Mouse (Mus musculus) forebrain, embryonic 16.5 days (tissue): ENCODE data around the gene Pbxip1. TPM values are rescaled to one million over a fixed set of nuclear protein-coding genes. Genes with fewer than 3 reads are reported as not detected.

Experiments used
- ATAC-seq: fragments of 200-750 bp; cut with Nextera tagmentation; 2 replicates; pipeline ENCODE4 v1.8.0; 2017; ENCODE audit warnings: mild to moderate bottlenecking, moderate library complexity
- H3K27ac ChIP-seq: fragments of 300-500 bp; sonication (generic); 2 replicates; pipeline ENCODE4 v1.5.1; 2014; ENCODE audit warnings: low read length, control low read depth
- H3K27me3 ChIP-seq: fragments of 300-500 bp; sonication (generic); replicated peaks from 2 replicates; pipeline ENCODE4 v1.6.1; 2014; ENCODE audit warnings: low read length; ENCODE audit not compliant: control insufficient read depth, insufficient read depth
- H3K36me3 ChIP-seq: fragments of 300-500 bp; sonication (generic); 2 replicates; pipeline ENCODE4 v1.6.1; 2014; ENCODE audit not compliant: control insufficient read depth, insufficient read depth
- H3K4me1 ChIP-seq: fragments of 300-500 bp; sonication (generic); replicated peaks from 2 replicates; pipeline ENCODE4 v1.6.1; 2014; ENCODE audit warnings: low read length; ENCODE audit not compliant: control insufficient read depth, insufficient read depth
- H3K4me2 ChIP-seq: fragments of 300-500 bp; sonication (generic); 2 replicates; pipeline ENCODE4 v1.6.1; 2014; ENCODE audit warnings: mild to moderate bottlenecking, low read length, control low read depth
- H3K4me3 ChIP-seq: fragments of 300-500 bp; sonication (generic); replicated peaks from 2 replicates; pipeline ENCODE4 v1.5.1; 2014; ENCODE audit warnings: mild to moderate bottlenecking, low read length, control low read depth
- H3K9ac ChIP-seq: fragments of 300-500 bp; sonication (generic); replicated peaks from 2 replicates; pipeline ENCODE4 v1.6.1; 2014; ENCODE audit warnings: low read depth, low read length, control low read depth
- H3K9me3 ChIP-seq: fragments of 300-500 bp; sonication (generic); 2 replicates; pipeline ENCODE4 v1.6.1; 2016; ENCODE audit warnings: low read length; ENCODE audit not compliant: control insufficient read depth
- WGBS: fragments of 180-500 bp; shearing (Covaris S2); extraction: QIAGEN DNeasy Blood & Tissue Kit; methylation state at CpG from one replicate; pipeline ENCODE4 v1.1.7; 2014; 5-methylcytosine and 5-hydroxymethylcytosine counted together
- polyA plus RNA-seq: library from polyadenylated mRNA; unstranded; fragments of >200 nt; fragmentation: Nextera tagmentation; extraction: Ambion mirVana; gene quantifications from 2 replicates; pipeline ENCODE4 v1.2.1, GENCODE M21; 2015

Gene Pbxip1
- polyA plus RNA-seq = 11.1 and 14.4 TPM in 2 replicates

DNA sequence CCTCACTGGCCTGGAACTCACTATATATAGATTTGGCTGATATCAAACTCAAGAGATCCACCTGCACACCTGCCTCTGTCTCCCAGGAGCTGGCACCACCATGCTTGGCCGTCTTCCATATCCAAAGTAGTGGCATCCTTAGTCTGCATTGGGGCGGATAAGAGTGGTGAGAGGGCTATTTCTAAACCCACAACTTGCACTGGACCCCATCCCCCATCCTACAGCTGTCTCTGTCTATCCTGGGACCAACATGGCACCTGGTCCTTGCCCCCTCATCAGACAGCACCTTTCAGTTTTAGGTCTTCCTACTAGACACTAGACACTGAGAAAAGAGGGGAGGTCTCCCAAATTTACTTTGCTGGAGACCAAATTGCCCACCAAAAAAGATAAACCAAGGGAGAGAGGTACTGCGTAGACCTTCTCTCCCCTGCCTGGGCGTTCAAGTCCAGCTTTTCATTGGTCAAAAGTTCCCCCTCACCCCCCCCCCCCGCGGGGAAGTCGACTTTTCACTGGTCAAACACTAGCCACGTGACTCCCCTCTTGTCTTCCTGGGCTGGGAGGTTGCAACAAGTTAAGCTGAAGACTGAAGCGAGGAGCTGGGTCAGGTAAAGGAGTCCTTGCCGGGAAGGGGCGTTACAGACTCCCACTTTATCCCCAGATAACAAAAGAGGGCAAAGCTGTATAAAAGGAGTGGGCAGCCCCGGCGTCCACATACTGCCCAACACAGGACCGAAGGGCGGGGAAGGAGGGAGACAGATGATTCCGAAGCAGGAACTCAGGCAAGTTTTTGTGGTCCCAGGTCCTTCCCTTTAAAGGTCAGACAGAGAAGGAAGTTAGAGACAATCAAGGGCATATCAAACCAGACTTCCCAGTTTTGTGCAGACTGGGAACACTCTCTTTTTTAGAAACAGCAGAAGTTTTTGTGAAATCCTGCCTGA, at the start of gene Pbxip1:
Gene Pbxip1 (plus strand): TSS at position 531 of the 938 bp plus-strand sequence.
- 3% methylated on average over 15 of the region's 16 CpGs for WGBS

DNA sequence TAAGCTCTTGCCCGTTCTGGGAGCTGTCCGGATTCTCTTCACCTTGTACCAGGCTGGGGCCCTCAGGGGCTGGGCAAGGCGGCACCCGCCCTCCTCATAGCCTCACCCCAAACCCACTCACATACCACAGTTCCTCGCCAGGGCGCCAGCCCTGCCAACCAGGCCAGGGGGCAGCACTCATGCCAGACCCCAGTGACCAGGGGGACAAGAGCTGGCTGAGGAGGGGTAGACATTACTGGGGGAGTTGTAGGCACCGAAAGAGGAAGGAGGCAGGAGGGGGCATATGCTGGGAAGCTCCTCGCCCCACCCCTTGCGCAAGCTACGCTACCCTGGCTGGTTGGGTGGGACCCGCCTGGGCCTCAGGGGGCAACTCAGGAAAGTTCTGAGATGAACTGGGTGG, 48.9 kb upstream of the Pbxip1 start:
- WGBS = 76% methylated on average over 11 of the region's 11 CpGs
- peaks cover 27% of the 10 kb centered on the region for H3K4me1 ChIP-seq
- ATAC-seq = no peak

More for the DNA sequence above, at the start of gene Pbxip1:
- Histone ChIP-seq H3K36me3 (0 out of 2 replicates have a peak, but pooled peaks cover 11% of the 10 kb centered on the region), H3K4me2 (peak within 1 kb of the TSS; percentile 46), H3K27ac (no peak within 1 kb of the TSS), H3K9me3 (no peaks in the 10 kb centered on the region), H3K27me3 (no peaks in the 10 kb centered on the region), H3K4me1 (peaks cover 16% of the 10 kb centered on the region), H3K9ac (no peak within 1 kb of the TSS), H3K4me3 (peak within 1 kb of the TSS; percentile 35)
- ATAC-seq = peak; percentile 26

DNA sequence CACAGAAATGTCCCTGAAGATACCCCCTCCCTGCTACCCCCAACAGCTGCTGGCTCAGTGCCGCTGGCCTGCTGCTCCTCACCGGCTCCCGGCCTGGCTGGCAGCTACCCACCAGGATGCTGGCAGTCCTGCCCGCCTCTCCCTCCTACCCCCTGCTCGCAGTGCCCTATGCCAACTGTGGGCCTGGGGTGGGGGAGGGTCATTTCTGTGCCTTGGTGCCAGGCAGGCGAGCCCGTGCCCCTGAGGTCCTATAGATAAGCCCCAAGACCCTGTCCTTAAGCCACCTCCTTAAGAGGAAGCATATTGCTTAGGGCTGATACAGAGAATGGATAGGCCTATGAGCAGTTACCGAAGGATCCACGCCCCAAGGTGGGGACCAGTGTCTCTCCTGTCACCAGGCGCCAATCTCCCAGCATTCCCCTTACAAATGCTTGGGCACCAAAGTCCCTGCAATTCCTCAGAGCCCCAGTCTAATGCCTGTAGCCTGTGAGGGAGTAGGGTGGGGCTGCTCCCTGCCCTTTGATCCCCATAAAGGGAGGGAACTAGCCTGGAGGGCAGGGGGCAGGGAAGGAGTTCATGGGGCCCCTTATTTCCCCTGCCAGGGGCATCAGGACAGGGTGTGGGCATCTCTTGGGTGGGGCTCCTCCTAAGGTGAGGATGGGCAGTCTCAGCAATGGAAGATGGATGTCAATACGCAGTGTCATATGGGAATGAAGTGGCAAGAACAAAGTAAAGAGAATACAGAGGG, 48.2 kb upstream of the Pbxip1 start:
- no peak overlapping the region for H3K27ac ChIP-seq
- H3K9me3 ChIP-seq = no peaks in the 10 kb centered on the region
- peak; percentile 16 for ATAC-seq
- WGBS = 58% methylated on average over 11 of the region's 11 CpGs
- no peaks in the 10 kb centered on the region for H3K36me3 ChIP-seq
- no peak overlapping the region for H3K4me2 ChIP-seq
- peaks cover 34% of the 10 kb centered on the region for H3K4me1 ChIP-seq
- H3K9ac ChIP-seq = no peak overlapping the region
- no peaks in the 10 kb centered on the region for H3K27me3 ChIP-seq
- no peak overlapping the region for H3K4me3 ChIP-seq

More for the DNA sequence above, 48.9 kb upstream of the Pbxip1 start:
- no peaks in the 10 kb centered on the region for H3K36me3 ChIP-seq
- H3K4me3 ChIP-seq = no peak overlapping the region
- H3K9me3 ChIP-seq = no peaks in the 10 kb centered on the region
- H3K9ac ChIP-seq = no peak overlapping the region
- H3K4me2 ChIP-seq = no peak overlapping the region
- H3K27me3 ChIP-seq = no peaks in the 10 kb centered on the region
- H3K27ac ChIP-seq = no peak overlapping the region

DNA sequence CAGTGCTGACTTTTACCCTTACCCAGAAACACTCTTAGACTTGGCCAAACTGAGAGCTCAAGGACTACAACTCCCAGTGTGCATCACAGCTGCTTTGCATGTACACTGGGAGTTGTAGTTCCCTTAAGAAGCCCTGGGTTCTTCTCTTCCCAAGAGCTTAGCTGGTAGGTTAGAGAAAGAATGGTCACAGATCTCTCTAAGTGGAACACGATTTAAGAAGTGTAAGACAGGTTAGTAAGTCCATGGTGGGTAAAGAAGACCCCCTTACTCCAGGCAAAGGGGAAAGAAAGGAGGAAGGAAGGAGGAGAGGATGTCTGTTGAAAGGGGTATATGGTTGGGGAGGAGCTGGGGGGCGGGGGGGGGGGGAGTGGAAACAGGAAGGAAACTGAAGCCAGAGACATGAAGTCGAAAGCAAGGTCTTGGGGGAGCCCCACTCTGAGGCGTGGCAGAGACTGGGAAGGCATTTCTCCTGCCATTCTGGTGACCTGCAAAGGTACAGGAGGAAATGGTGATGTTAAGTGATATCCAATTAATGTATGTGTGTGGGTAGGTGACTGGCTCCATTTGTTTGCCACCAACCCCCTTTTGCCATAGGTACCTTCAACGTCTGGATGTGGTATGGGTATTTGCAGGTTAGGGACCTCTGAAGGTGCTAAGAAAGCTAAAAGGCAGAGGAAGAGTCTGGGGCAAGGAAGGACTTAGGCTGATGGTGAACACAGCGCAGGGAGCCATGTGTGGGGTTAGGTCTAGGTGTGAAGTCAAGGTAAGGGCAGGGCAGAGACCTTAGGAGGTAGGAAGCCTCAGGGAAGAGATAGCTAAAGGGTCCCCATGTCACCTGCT, 47.4 kb upstream of the Pbxip1 start:
- Histone ChIP-seq H3K36me3 (no peaks in the 10 kb centered on the region), H3K4me3 (no peak overlapping the region), H3K4me2 (no peak overlapping the region), H3K27ac (no peak overlapping the region), H3K9ac (no peak overlapping the region), H3K27me3 (no peaks in the 10 kb centered on the region), H3K4me1 (peaks cover 42% of the 10 kb centered on the region), H3K9me3 (no peaks in the 10 kb centered on the region)
- ATAC-seq = peak; percentile 47
- WGBS = 68% methylated on average over 6 of the region's 6 CpGs

DNA sequence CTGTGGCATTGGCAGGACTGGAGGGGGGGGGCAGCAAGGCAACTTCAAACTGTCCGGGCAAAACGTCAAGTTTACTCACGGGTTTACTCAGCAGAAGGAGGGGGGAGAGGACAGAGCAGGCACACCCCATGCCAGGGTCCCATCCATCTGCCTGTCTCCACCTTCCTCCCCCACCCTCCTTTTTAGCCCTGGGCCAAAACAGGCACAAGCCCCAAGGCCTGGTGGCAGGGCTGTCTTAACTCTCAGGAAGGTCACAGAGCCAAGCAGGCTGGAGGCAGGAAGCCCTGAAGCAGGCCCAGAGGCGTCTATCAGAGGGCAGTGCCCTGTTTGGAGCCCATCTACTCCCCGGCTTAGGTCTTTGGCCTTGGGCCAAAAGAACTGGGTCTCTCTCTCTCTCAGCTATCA, 46.4 kb upstream of the Pbxip1 start:
- no peak for ATAC-seq
- Histone ChIP-seq H3K4me2 (no peak overlapping the region), H3K27me3 (peaks cover 7% of the 10 kb centered on the region; the same call in 1 of the 2 replicates), H3K36me3 (no peaks in the 10 kb centered on the region), H3K27ac (no peak overlapping the region), H3K4me3 (no peak overlapping the region), H3K4me1 (peaks cover 52% of the 10 kb centered on the region), H3K9me3 (no peaks in the 10 kb centered on the region), H3K9ac (no peak overlapping the region)
- WGBS = 49% methylated on average over 5 of the region's 5 CpGs

DNA sequence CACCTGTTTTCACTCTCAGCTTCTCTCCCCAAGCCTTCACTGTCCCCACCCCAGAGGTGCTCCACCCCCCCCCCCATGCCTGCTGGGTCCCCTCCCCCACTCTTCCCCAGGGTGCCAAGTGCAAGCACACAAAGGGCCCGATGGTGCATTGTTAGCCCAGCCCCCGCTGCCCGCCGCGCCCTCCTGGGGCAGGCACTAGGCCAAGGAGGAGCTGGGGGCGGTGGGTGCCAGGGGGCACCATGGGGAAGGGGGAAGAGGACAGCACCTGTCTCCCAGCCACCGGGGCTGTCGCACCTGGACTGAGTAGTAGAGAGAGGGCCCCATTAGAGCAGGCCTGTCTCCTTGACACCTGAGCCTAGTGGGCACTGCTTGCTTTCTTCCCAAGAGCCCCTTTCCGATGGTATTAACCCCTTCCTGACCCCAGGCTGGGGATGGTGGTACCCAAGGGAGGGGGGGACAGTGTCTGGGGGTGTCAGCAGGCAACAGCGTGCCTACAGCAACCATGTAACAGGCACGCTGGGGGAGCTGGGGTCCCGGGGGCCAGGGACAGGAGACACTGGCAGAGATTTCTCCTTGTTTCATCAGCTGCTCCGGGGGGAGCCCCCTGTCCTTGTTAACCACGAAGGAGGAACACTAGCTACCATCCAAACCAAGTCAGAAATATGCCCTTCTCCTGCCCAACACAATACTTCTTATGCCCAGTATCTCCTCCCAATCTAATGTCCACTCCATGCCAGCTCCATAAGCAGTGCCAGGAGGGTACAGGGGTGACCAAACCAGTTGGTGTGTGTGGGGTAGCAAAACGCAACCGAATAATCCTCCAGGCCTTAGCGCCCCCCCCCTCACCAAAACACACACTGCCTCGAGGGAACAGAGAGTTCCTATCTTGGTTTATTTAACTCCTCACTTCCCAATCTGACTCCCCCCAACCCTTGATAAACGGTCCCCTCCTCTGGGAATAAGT, 45.5 kb upstream of the Pbxip1 start:
- peak overlapping the region; percentile 71 for H3K4me2 ChIP-seq
- no peak overlapping the region for H3K27ac ChIP-seq
- peak overlapping the region; percentile 40 for H3K4me3 ChIP-seq
- peaks cover 57% of the 10 kb centered on the region for H3K4me1 ChIP-seq
- no peaks in the 10 kb centered on the region for H3K9me3 ChIP-seq
- H3K27me3 ChIP-seq = peaks cover 13% of the 10 kb centered on the region
- WGBS = 6% methylated on average over 19 of the region's 19 CpGs
- H3K9ac ChIP-seq = peak overlapping the region; percentile 42
- no peak for ATAC-seq
- no peaks in the 10 kb centered on the region for H3K36me3 ChIP-seq

DNA sequence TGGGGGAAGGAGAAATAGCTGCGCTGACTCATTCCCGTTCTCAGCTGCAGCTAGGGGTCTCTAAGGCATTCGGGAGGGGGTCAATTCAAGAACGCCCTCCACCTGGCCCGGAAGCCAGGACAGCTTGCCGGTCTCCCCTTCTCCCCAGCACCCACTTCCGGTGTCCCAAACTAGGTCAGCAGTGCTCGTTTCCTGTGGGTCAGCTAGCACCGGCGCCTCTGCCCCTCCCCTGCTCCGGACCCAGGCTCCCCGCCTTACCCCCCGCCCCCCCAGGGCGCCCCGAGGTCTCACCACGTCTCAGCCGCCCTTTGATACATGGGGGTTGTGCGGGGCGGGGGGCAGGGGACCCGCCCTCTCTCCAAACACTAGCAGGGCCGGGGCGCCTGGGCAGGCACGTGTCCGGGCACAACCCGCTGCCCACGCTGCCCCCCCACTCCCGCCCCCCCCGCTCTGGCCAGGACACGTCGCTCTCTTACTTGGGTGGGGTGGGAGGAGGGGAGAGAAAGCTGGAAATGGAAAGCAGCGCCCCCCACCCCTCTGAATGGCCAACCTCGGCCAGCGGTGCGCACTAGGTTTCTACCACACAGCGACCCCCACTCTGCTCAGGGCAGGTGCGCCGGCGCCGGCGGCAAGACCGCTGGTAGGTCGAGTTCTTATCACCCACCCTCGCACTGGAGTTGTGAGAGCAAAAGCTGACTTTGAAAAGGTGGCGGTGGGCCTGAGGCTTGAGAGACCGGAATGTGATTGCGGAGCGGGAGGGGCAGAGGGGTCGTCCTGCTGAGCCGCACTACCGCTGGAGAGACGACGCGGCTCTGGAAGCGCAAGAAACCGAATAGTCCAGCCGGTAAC, 44.6 kb upstream of the Pbxip1 start:
- ATAC-seq = no peak
- Histone ChIP-seq H3K4me2 (peak overlapping the region; percentile 71), H3K27ac (no peak overlapping the region)

More for the DNA sequence above, 44.6 kb upstream of the Pbxip1 start:
- Histone ChIP-seq H3K4me1 (peaks cover 61% of the 10 kb centered on the region), H3K9me3 (no peaks in the 10 kb centered on the region), H3K9ac (peak overlapping the region; percentile 42), H3K4me3 (peak overlapping the region; percentile 40), H3K36me3 (no peaks in the 10 kb centered on the region), H3K27me3 (peaks cover 13% of the 10 kb centered on the region)
- 0% methylated on average over 55 of the region's 56 CpGs for WGBS
